Comparison of ENCODE assay signal across 17 mouse cellular contexts in genomic region chr4:107538561-107538960, GRCm38 (mm10).
DNase-seq lines count a peak whose midpoint lies in the region; ATAC-seq and TF ChIP-seq lines count a peak whose summit lies in the region.
"Had no signal": no experiment of that assay in that cellular context is flagged by ENCODE, and none has a peak within 500 bp of the region (broad histone marks: within the 10 kb centered on the region; RNA-seq: fewer than 3 reads in every experiment).

No protein-coding gene starts in this region.

- peak overlapping the region; percentile 12; the same call in 1 of the 2 replicates for H3K27ac ChIP-seq in hindbrain, embryonic 10.5 days
- no peak overlapping the region for H3K27ac ChIP-seq in hindbrain, embryonic 13.5 days
- no peak overlapping the region for H3K27ac ChIP-seq in hindbrain, embryonic 12.5 days
- H3K27ac ChIP-seq in limb, embryonic 14.5 days (replicated peaks; ENCODE audit: low read depth, low read length): no peak overlapping the region
- H3K27ac ChIP-seq: heart, embryonic 10.5 days; liver, embryonic 14.5 days had no signal

- WGBS in hindbrain, embryonic 10.5 days: 58% methylated on average over 3 of the region's 3 CpGs
- 68% methylated on average over 3 of the region's 3 CpGs for WGBS in hindbrain, embryonic 13.5 days
- 65% methylated on average over 3 of the region's 3 CpGs for WGBS in hindbrain, embryonic 12.5 days
- 53% methylated on average over 3 of the region's 3 CpGs for WGBS in limb, embryonic 14.5 days

- TF ChIP-seq POLR2A in limb, embryonic 14.5 days (IDR thresholded peaks at IDR 0.05; ENCODE audit: borderline replicate concordance, extremely low read depth, insufficient read depth, insufficient read length): no peak

- no peak overlapping the region for H3K4me3 ChIP-seq in hindbrain, embryonic 10.5 days
- no peak overlapping the region for H3K4me3 ChIP-seq in hindbrain, embryonic 13.5 days
- no peak overlapping the region for H3K4me3 ChIP-seq in hindbrain, embryonic 12.5 days
- H3K4me3 ChIP-seq in limb, embryonic 14.5 days (replicated peaks; ENCODE audit: low read length): no peak overlapping the region
- H3K4me3 ChIP-seq: heart, embryonic 10.5 days; myocyte had no signal

- H3K9me3 ChIP-seq in hindbrain, embryonic 10.5 days: no peaks in the 10 kb centered on the region
- no peaks in the 10 kb centered on the region for H3K9me3 ChIP-seq in hindbrain, embryonic 13.5 days
- no peaks in the 10 kb centered on the region for H3K9me3 ChIP-seq in hindbrain, embryonic 12.5 days (replicated peaks)
- H3K9me3 ChIP-seq in limb, embryonic 14.5 days (ENCODE audit: control insufficient read depth, low read length): no peaks in the 10 kb centered on the region
- H3K9me3 ChIP-seq: heart, embryonic 10.5 days had no signal

- H3K4me2 ChIP-seq in hindbrain, embryonic 13.5 days: no peak overlapping the region
- 0 out of 2 replicates have a peak overlapping the region, but pooled peaks have one; percentile 15 for H3K4me2 ChIP-seq in hindbrain, embryonic 12.5 days (replicated peaks)
- H3K4me2 ChIP-seq in limb, embryonic 14.5 days (replicated peaks; ENCODE audit: low read depth, low read length, severe bottlenecking): peak overlapping the region; percentile 22; the same call in 1 of the 2 replicates

- H3K9ac ChIP-seq in hindbrain, embryonic 13.5 days: no peak overlapping the region
- no peak overlapping the region for H3K9ac ChIP-seq in hindbrain, embryonic 12.5 days
- H3K9ac ChIP-seq in limb, embryonic 14.5 days (ENCODE audit: low read depth, low read length, severe bottlenecking): no peak overlapping the region
- H3K9ac ChIP-seq: liver, embryonic 14.5 days had no signal

- H3K4me1 ChIP-seq in hindbrain, embryonic 10.5 days (replicated peaks): peaks cover 20% of the 10 kb centered on the region
- H3K4me1 ChIP-seq in hindbrain, embryonic 13.5 days (replicated peaks): peaks cover 17% of the 10 kb centered on the region
- peaks cover 17% of the 10 kb centered on the region for H3K4me1 ChIP-seq in hindbrain, embryonic 12.5 days
- H3K4me1 ChIP-seq in limb, embryonic 14.5 days (ENCODE audit: control insufficient read depth, insufficient read depth, low read length): peaks cover 19% of the 10 kb centered on the region

- ATAC-seq in hindbrain, embryonic 13.5 days (ENCODE audit: low FRiP score): no peak
- ATAC-seq in hindbrain, embryonic 12.5 days (ENCODE audit: low FRiP score): no peak
- no peak for ATAC-seq in limb, embryonic 14.5 days (ENCODE audit: low FRiP score, low read depth)

- no peaks in the 10 kb centered on the region for H3K27me3 ChIP-seq in hindbrain, embryonic 10.5 days (ENCODE audit: insufficient read depth, poor library complexity, severe bottlenecking)
- H3K27me3 ChIP-seq in hindbrain, embryonic 13.5 days: no peaks in the 10 kb centered on the region; the same call in 1 of the 2 replicates
- H3K27me3 ChIP-seq in hindbrain, embryonic 12.5 days: no peaks in the 10 kb centered on the region
- no peaks in the 10 kb centered on the region for H3K27me3 ChIP-seq in limb, embryonic 14.5 days (ENCODE audit: control insufficient read depth, insufficient read depth, low read length)

- no peak for DNase-seq in hindbrain, embryonic 10.5 days (ENCODE audit: low spot score)
- peak; percentile 35 for DNase-seq in testis, postnatal 10 days (ENCODE audit: low spot score)
- DNase-seq in testis, postnatal 14 days (ENCODE audit: low spot score): no peak
- DNase-seq in limb, embryonic 14.5 days (ENCODE audit: low spot score): no peak
- no peak for DNase-seq in gastrocnemius, adult 18-20 months (ENCODE audit: low spot score)
- DNase-seq in adrenal gland, adult (ENCODE audit: inconsistent age in 2 of 2, low spot score in 1 of 2): no peak
- DNase-seq: adrenal gland, adult 2 months; gastrocnemius, postnatal 25 days; kidney, adult 11 months; lung, postnatal 10 days; right cerebral cortex, postnatal 14 days; thymus, adult 18-20 months had no signal

- H3K36me3 ChIP-seq in hindbrain, embryonic 10.5 days: no peaks in the 10 kb centered on the region
- no peaks in the 10 kb centered on the region for H3K36me3 ChIP-seq in hindbrain, embryonic 13.5 days
- H3K36me3 ChIP-seq in hindbrain, embryonic 12.5 days: no peaks in the 10 kb centered on the region
- no peaks in the 10 kb centered on the region for H3K36me3 ChIP-seq in limb, embryonic 14.5 days (ENCODE audit: control insufficient read depth, insufficient read depth, low read length)
- H3K36me3 ChIP-seq: heart, embryonic 10.5 days had no signal
